Mouse (Mus musculus) left cerebral cortex, postnatal 4 days (tissue): Measurements from ENCODE around the gene Zfp704. TPM values are rescaled to one million over a fixed set of nuclear protein-coding genes. Genes with fewer than 3 reads are reported as not detected.

Experiments used
- DNase-seq: peaks from one replicate; pipeline ENCODE4 v3.0.0-alpha.2; 2022
- intact Hi-C: fragments of 180-260 bp; cut with DNase I; formaldehyde crosslinking; loops from one replicate; pipeline ENCODE4 v1.15.1; 2025
- total RNA-seq, 2 experiments: library from RNA; stranded (reverse); gene quantifications; 2 replicates each; pipeline ENCODE4 v1.2.3; 2021

Zfp704 gene
- total RNA-seq, 2 experiments from 2014 or later: 90.2 to 96.4 TPM

- DNase-seq: no peak
- intact Hi-C loops: no loop called here
These were observed 175.3 kb downstream of the Zfp704 start for GRCm38 (mm10) chr3:9434394-9435175.

GRCm38 (mm10) chr3:9432796-9433526 lies 176.9 kb downstream of the Zfp704 start:
- no peak for DNase-seq
- intact Hi-C loops: no loop called here

GRCm38 (mm10) chr3:9432226-9432625 lies 177.7 kb downstream of the Zfp704 start:
- intact Hi-C loops: no loop called here
- DNase-seq: no peak

GRCm38 (mm10) chr3:9429946-9430345 lies 179.9 kb downstream of the Zfp704 start:
- intact Hi-C loops: no loop called here
- DNase-seq: no peak

GRCm38 (mm10) chr3:9427826-9428225 lies 182.1 kb downstream of the Zfp704 start:
- intact Hi-C loops: no loop called here
- no peak for DNase-seq

GRCm38 (mm10) chr3:9425661-9426060 lies 184.2 kb downstream of the Zfp704 start:
- DNase-seq: no peak
- intact Hi-C loops: no loop called here

- intact Hi-C loops: no loop called here
- no peak for DNase-seq
These were observed 185.2 kb downstream of the Zfp704 start for GRCm38 (mm10) chr3:9424637-9425036.

GRCm38 (mm10) chr3:9423669-9424068 lies 186.2 kb downstream of the Zfp704 start:
- DNase-seq: no peak
- intact Hi-C loops: no loop called here

- no peak for DNase-seq
- intact Hi-C loops: loop anchor here (10.0 kb wide), 1 partner anchor 176 kb away; no protein-coding TSS in a partner anchor
These were observed 201.0 kb downstream of the Zfp704 start for GRCm38 (mm10) chr3:9408896-9409295.

GRCm38 (mm10) chr3:9407801-9408200 lies 202.1 kb downstream of the Zfp704 start:
- intact Hi-C loops: loop anchor here (10.0 kb wide), 1 partner anchor 177 kb away; no protein-coding TSS in a partner anchor
- no peak for DNase-seq

- no peak for DNase-seq
- intact Hi-C loops: loop anchor here (10.0 kb wide), 1 partner anchor 178 kb away; no protein-coding TSS in a partner anchor
These were observed 202.8 kb downstream of the Zfp704 start for GRCm38 (mm10) chr3:9407119-9407546.

GRCm38 (mm10) chr3:9405341-9405740 lies 204.5 kb downstream of the Zfp704 start:
- intact Hi-C loops: loop anchor here (10.0 kb wide), 1 partner anchor 179 kb away; no protein-coding TSS in a partner anchor
- no peak for DNase-seq

- intact Hi-C loops: loop anchor here (10.0 kb wide), 1 partner anchor 181 kb away; no protein-coding TSS in a partner anchor
- no peak for DNase-seq
These were observed 206.4 kb downstream of the Zfp704 start for GRCm38 (mm10) chr3:9403255-9404050.

- DNase-seq: peak; percentile 26
These were observed 207.0 kb downstream of the Zfp704 start for GRCm38 (mm10) chr3:9402836-9403235.

GRCm38 (mm10) chr3:9402345-9402744 lies 207.5 kb downstream of the Zfp704 start:
- intact Hi-C loops: loop anchor here (10.0 kb wide), 1 partner anchor 182 kb away; no protein-coding TSS in a partner anchor

More at GRCm38 (mm10) chr3:9402836-9403235, 207.0 kb downstream of the Zfp704 start:
- intact Hi-C loops: loop anchor here (10.0 kb wide), 1 partner anchor 182 kb away; no protein-coding TSS in a partner anchor

GRCm38 (mm10) chr3:9401685-9402084 lies 208.2 kb downstream of the Zfp704 start:
- intact Hi-C loops: loop anchor here (2.0 to 10.0 kb wide), 2 partner anchors 183 to 303 kb away; no protein-coding TSS in a partner anchor
- no peak for DNase-seq

More at GRCm38 (mm10) chr3:9402345-9402744, 207.5 kb downstream of the Zfp704 start:
- DNase-seq: no peak

GRCm38 (mm10) chr3:9400886-9401221 lies 209.0 kb downstream of the Zfp704 start:
- no peak for DNase-seq
- intact Hi-C loops: loop anchor here (2.0 to 10.0 kb wide), 2 partner anchors 184 to 304 kb away; no protein-coding TSS in a partner anchor

GRCm38 (mm10) chr3:9400201-9400885 lies 209.5 kb downstream of the Zfp704 start:
- peak; percentile 64 for DNase-seq
- intact Hi-C loops: loop anchor here (2.0 to 10.0 kb wide), 2 partner anchors 184 to 304 kb away; no protein-coding TSS in a partner anchor

- intact Hi-C loops: no loop called here
- no peak for DNase-seq
These were observed 211.6 kb downstream of the Zfp704 start for GRCm38 (mm10) chr3:9398271-9398670.
